Mouse (Mus musculus) intestine, embryonic 14.5 days (tissue): ENCODE data around the gene Caly. TPM values are rescaled to one million over a fixed set of nuclear protein-coding genes. Genes with fewer than 3 reads are reported as not detected.

Source experiments
- ATAC-seq: fragments of 200-750 bp; cut with Nextera tagmentation; replicated peaks from 2 replicates; pipeline ENCODE4 v1.8.0; 2017; ENCODE audit warnings: low read depth, moderate number of reproducible peaks, moderate TSS enrichment, moderate library complexity; ENCODE audit not compliant: low FRiP score, low TSS enrichment
- DNase-seq: peaks from one replicate; pipeline ENCODE4 v3.0.0-alpha.2; 2018; ENCODE audit warnings: low spot score
- H3K27ac ChIP-seq: fragments of 300-500 bp; sonication (generic); 2 replicates; pipeline ENCODE4 v1.5.1; 2014; ENCODE audit warnings: low read depth, mild to moderate bottlenecking, control low read depth
- H3K27me3 ChIP-seq: fragments of 300-500 bp; sonication (generic); replicated peaks from 2 replicates; pipeline ENCODE4 v1.6.1; 2014; ENCODE audit warnings: low read length, control low read depth; ENCODE audit not compliant: control insufficient read depth, insufficient read depth
- H3K36me3 ChIP-seq: fragments of 300-500 bp; sonication (generic); 2 replicates; pipeline ENCODE4 v1.6.1; 2014; ENCODE audit warnings: low read length, control low read depth; ENCODE audit not compliant: control insufficient read depth, insufficient read depth
- H3K4me1 ChIP-seq: fragments of 300-500 bp; sonication (generic); replicated peaks from 2 replicates; pipeline ENCODE4 v1.6.1; 2014; ENCODE audit warnings: low read length, control low read depth, mixed read lengths; ENCODE audit not compliant: control insufficient read depth, insufficient read depth
- H3K4me2 ChIP-seq: fragments of 300-500 bp; sonication (generic); 2 replicates; pipeline ENCODE4 v1.6.1; 2014; ENCODE audit warnings: low read length
- H3K4me3 ChIP-seq: fragments of 300-500 bp; sonication (generic); 2 replicates; pipeline ENCODE4 v1.5.1; 2014; ENCODE audit warnings: low read depth, low read length, control low read depth, mixed read lengths
- H3K9ac ChIP-seq: fragments of 300-500 bp; sonication (generic); 2 replicates; pipeline ENCODE4 v1.6.1; 2014; ENCODE audit warnings: mild to moderate bottlenecking, low read length
- H3K9me3 ChIP-seq: fragments of 300-500 bp; sonication (generic); 2 replicates; pipeline ENCODE4 v1.6.1; 2016; ENCODE audit warnings: low read length, control low read depth; ENCODE audit not compliant: control insufficient read depth
- WGBS: fragments of 180-500 bp; shearing (Covaris S2); extraction: QIAGEN DNeasy Blood & Tissue Kit; methylation state at CpG from one replicate; pipeline ENCODE4 v1.1.7; 2014; 5-methylcytosine and 5-hydroxymethylcytosine counted together
- polyA plus RNA-seq: library from polyadenylated mRNA; unstranded; fragments of >200 nt; fragmentation: Nextera tagmentation; extraction: Ambion mirVana; gene quantifications from 2 replicates; pipeline ENCODE4 v1.2.1, GENCODE M21; 2014

Caly gene
- polyA plus RNA-seq, 1 experiment from 2014 or later: 3.5 TPM

DNA sequence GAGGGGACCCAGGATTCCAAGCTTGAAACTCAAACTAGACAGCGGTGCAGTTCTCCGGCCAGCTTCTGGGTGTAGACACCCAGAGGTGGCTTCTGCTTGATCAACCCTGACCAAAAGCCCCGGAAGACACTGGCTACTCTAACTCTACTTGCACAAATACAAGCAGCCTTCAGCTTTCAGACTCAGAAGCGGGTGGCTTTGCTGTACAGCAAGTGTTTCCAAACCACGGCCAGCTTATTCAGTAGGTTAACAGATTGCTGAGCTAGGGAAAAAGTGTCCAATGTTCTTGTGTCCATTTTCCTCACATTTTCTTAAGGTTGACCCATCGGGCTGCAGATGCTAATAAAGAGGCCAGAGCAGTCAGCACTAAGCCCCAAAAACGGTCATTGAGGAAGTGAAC, 23.8 kb downstream of the Caly start:
- ATAC-seq (no peak), DNase-seq (no peak)
- H3K4me3 ChIP-seq: peak overlapping the region; percentile 38
- H3K4me2 ChIP-seq: peak overlapping the region; percentile 84
- 26% methylated on average over 7 of the region's 7 CpGs for WGBS
- peaks cover 13% of the 10 kb centered on the region for H3K4me1 ChIP-seq
- H3K9ac ChIP-seq: peak overlapping the region; percentile 41; the same call in 1 of the 2 replicates
- no peak overlapping the region for H3K27ac ChIP-seq
- no peaks in the 10 kb centered on the region for H3K36me3 ChIP-seq
- no peaks in the 10 kb centered on the region for H3K9me3 ChIP-seq
- H3K27me3 ChIP-seq: peaks cover 84% of the 10 kb centered on the region

DNA sequence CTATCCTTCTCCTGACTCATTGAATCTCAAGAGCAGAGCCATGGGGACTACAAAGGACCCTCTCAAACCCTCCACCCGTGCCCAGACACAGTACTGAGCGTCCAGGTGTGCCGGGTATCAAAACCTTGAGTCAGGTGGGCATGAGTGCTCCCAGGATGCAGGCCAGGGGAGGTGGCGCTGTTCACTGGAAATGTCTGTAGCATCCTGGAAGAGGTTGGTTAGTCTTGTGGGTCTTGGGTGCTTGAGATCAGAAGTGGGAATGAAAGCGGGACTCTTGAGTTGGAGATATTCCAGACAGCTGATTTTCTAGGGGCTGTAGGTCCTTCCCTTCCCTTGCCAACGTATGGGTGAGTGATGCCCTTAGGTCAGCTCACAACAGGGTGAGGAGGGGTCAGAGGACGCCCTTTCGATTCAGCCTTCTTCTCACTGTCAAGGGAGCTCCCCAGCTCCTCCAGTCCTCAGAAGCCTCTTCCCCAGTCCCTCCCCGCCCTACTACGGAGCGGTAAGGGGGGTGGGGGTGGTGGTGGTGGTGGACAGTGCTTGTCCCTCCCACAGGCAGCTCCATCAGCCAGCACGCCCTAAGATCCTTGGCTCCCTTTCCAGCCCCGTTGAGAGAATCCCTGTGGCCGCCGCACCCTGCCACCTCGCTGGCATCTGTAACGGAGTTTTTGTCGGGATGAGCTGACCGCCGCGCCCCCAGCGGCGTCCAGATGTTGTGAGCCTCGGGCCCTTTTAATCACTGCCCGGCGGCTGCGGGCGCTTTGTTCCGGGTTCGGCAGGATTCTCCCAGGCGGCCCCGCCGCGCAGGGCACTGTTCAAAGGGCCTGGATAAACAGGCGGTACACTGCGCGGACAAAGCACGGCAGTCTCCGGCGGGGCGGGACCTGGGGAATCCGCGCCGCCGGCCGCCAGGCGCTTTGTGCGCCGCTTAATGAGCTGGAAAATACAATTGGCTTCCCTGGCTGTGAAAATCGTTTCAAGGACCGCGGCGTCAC, 24.6 kb downstream of the Caly start:
- H3K4me2 ChIP-seq: peak overlapping the region; percentile 84
- H3K9me3 ChIP-seq: no peaks in the 10 kb centered on the region
- H3K36me3 ChIP-seq: no peaks in the 10 kb centered on the region
- H3K4me1 ChIP-seq: peaks cover 13% of the 10 kb centered on the region
- 3% methylated on average over 53 of the region's 53 CpGs for WGBS
- H3K4me3 ChIP-seq: peak overlapping the region; percentile 38
- H3K27me3 ChIP-seq: peaks cover 85% of the 10 kb centered on the region
- ATAC-seq (no peak; the same call in 1 of the 2 replicates), DNase-seq (peak; percentile 80)
- peak overlapping the region; percentile 41 for H3K9ac ChIP-seq
- no peak overlapping the region for H3K27ac ChIP-seq

DNA sequence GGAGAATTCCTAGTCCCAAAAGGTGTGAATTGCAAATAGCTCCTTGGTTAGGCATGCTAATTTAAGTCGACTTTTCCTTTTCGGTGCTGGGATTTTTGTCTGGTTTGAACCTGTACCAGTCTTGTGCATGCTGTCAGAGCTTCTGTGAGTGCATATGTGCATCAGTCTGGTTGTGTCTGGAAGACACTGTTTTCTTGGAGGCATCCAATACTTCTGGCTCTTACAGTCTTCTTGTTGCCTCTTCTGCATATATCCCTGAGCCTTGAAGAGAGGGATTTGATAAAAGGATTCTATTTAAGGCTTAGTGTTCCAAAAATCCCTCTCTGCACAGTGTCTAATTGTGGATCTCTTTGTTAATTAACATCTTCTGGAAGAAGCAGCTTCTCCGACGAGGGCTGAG, 28.2 kb downstream of the Caly start:
- 79% methylated on average over 4 of the region's 4 CpGs for WGBS
- H3K9ac ChIP-seq: no peak overlapping the region
- peaks cover 83% of the 10 kb centered on the region for H3K27me3 ChIP-seq
- DNase-seq (no peak), ATAC-seq (no peak)
- no peak overlapping the region for H3K27ac ChIP-seq
- no peak overlapping the region for H3K4me2 ChIP-seq
- H3K9me3 ChIP-seq: no peaks in the 10 kb centered on the region
- H3K4me1 ChIP-seq: peaks cover 9% of the 10 kb centered on the region; the same call in 1 of the 2 replicates
- no peaks in the 10 kb centered on the region for H3K36me3 ChIP-seq
- H3K4me3 ChIP-seq: no peak overlapping the region

DNA sequence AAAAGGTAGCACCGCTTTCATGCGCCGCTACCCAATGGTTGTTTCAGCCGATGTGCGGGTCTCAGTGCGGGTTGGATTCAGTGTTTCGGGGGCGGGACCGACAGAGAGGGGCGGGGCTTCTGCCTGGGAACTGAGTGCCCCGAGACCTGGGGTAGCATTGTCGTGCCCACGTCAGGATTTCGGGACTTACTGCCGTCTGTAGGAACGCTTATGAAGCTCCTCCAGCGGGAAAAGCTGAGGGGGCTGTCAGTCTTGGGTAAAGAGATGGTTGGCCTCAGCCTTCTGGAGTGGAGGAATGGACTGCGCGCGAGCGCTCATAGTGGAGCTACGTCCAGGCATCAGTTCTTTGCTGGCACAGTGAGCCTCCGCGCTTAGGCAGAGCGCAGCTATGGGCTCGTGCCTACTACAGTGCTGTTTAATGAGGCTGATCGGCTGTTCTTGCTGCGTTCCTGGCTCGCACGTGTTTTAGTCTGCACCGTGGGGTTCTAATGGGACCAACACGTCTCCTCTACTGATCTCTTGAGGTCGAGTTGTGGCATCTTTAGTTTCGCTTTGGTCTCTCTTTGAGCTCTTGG, 33.1 kb downstream of the Caly start:
- H3K27ac ChIP-seq: no peak overlapping the region

DNA sequence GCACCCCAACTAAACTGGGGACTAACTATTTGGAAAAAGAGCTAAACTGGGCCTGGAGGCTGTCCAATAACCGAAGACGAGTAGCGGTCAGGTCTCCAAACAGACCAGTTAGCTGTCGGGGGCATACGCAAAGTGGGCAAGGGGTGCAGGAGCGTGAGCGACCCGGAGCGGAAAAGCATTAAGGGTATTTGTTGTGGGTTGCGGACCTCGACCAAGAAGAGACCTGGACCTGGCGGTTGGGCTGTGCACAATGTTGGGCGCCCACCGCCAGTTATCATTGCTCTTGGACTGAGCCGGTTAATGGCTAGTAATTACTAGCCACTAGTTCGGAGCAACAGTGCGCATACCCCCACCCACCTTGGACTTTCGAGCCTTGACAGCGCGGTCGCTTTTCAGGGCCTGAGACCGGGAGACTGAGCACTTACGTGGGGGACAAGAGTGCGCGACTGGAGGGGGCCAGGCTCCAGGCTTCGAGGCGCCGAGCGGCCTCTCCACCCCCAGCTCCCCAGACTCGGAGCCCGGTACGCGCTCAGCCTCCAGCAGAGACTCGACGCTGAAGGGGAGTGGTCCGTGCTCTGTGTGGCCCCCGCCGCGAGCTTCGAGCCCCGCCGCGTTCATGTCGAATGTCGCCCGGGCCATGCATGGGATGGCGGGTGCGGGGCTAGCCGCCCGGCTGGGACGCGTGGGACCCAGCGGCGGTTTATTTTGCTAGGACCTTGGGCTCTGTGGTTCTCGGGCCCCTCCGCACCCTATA, 33.8 kb downstream of the Caly start, which contains the start of gene Msx3:
Gene Msx3 (minus strand): TSS at position 729 of the 754 bp plus-strand sequence.
- no peak within 1 kb of the TSS for H3K9ac ChIP-seq
- H3K27ac ChIP-seq: no peak within 1 kb of the TSS
- ATAC-seq: peak; percentile 41; the same call in 1 of the 2 replicates
- H3K36me3 ChIP-seq: no peaks in the 10 kb centered on the region
- H3K4me1 ChIP-seq: peaks cover 5% of the 10 kb centered on the region; the same call in 1 of the 2 replicates
- peak; percentile 71 for DNase-seq
- 1% methylated on average over 56 of the region's 56 CpGs for WGBS
- H3K9me3 ChIP-seq: no peaks in the 10 kb centered on the region
- H3K4me2 ChIP-seq: peak within 1 kb of the TSS; percentile 56
- H3K4me3 ChIP-seq: peak within 1 kb of the TSS; percentile 37
- peaks cover 90% of the 10 kb centered on the region for H3K27me3 ChIP-seq

More for the DNA sequence above, 33.1 kb downstream of the Caly start:
- H3K36me3 ChIP-seq: no peaks in the 10 kb centered on the region
- H3K4me3 ChIP-seq: peak overlapping the region; percentile 37
- WGBS: 1% methylated on average over 34 of the region's 34 CpGs
- peaks cover 5% of the 10 kb centered on the region; the same call in 1 of the 2 replicates for H3K4me1 ChIP-seq
- no peaks in the 10 kb centered on the region for H3K9me3 ChIP-seq
- DNase-seq: peak; percentile 76
- peak overlapping the region; percentile 56 for H3K4me2 ChIP-seq
- peaks cover 92% of the 10 kb centered on the region for H3K27me3 ChIP-seq
- peak; percentile 10; the same call in 1 of the 2 replicates for ATAC-seq
- H3K9ac ChIP-seq: no peak overlapping the region

DNA sequence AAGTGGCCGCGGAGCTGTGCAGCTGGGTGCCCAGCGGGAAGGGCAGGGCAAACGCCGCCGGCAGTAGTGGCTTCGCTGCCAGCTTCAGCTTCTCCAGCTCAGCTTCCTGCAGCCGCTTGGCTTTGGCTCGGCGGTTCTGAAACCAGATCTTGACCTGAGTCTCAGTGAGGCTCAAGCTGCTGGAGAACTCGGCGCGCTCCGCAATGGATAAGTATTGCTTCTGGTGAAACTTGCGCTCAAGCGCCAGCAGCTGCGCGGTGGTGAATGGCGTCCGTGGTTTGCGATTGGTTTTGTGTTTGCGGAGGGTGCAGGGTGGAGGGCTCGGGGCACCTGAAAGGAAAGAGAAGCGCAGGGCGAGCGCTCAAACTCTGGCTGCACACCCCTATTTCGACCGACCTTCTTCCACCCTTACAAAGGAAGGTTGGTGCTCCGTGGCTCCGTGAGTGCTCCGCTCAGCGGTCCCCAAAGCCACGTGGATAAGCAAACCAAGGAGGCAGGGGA, 34.5 kb downstream of the Caly start:
- under 1% methylated on average over 33 of the region's 33 CpGs for WGBS

DNA sequence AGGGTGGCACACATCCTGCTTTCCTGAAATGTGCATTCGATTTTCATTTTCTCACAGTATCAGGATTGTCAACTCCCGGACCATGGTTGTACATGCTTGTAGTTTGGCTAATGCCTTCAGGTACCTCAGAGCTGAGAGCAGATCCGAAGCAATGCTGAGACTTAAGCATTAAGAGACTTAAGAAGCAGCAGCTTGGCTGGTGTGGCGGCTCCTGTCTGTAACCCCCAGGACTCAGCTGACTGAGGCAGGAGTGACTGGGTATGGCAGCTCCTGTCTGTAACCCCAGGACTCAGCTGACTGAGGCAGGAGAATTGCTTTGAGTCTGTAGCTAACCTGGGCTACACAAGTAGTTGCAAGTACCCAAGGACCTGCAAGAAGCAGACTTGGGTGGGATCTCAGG, 36.8 kb downstream of the Caly start:
- DNase-seq (no peak), ATAC-seq (no peak)
- no peak overlapping the region for H3K4me3 ChIP-seq
- peaks cover 2% of the 10 kb centered on the region; the same call in 1 of the 2 replicates for H3K36me3 ChIP-seq
- peaks cover 62% of the 10 kb centered on the region for H3K27me3 ChIP-seq
- no peak overlapping the region for H3K27ac ChIP-seq
- WGBS: 71% methylated on average over 4 of the region's 4 CpGs
- H3K9me3 ChIP-seq: no peaks in the 10 kb centered on the region
- peaks cover 5% of the 10 kb centered on the region; the same call in 1 of the 2 replicates for H3K4me1 ChIP-seq
- H3K9ac ChIP-seq: no peak overlapping the region
- no peak overlapping the region for H3K4me2 ChIP-seq

More for the DNA sequence above, 34.5 kb downstream of the Caly start:
- no peak overlapping the region for H3K27ac ChIP-seq
- peaks cover 83% of the 10 kb centered on the region for H3K27me3 ChIP-seq
- ATAC-seq (no peak), DNase-seq (peak; percentile 71)
- H3K9me3 ChIP-seq: no peaks in the 10 kb centered on the region
- no peaks in the 10 kb centered on the region for H3K36me3 ChIP-seq
- H3K4me2 ChIP-seq: peak overlapping the region; percentile 41
- peaks cover 5% of the 10 kb centered on the region; the same call in 1 of the 2 replicates for H3K4me1 ChIP-seq
- H3K4me3 ChIP-seq: peak overlapping the region; percentile 25
- H3K9ac ChIP-seq: no peak overlapping the region

DNA sequence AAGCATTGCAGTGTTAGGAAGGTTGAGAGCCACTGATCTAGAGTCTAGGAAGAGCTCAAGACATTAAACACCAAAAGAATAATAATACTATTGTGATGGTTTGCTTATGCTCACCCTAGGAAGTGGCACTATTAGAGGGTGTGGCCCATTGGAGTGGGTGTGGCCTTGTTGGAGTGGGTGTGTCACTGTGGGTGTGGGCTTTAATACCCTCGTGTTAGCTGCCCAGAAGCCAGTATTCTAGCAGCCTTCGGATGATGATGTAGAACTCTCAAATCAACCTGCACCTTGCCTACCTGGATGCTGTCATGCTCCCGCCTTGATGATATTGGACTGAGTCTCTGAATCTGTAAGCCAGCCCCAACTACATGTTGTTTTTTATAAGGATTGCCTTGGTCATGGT, 39.6 kb downstream of the Caly start:
- WGBS: 63% methylated on average over 3 of the region's 3 CpGs
- H3K27ac ChIP-seq: no peak overlapping the region
- H3K9ac ChIP-seq: no peak overlapping the region
- H3K9me3 ChIP-seq: no peaks in the 10 kb centered on the region
- DNase-seq: no peak
- peaks cover 12% of the 10 kb centered on the region for H3K36me3 ChIP-seq
- no peak overlapping the region for H3K4me2 ChIP-seq
- H3K4me1 ChIP-seq: no peaks in the 10 kb centered on the region
- no peak overlapping the region for H3K4me3 ChIP-seq
- ATAC-seq: no peak
- H3K27me3 ChIP-seq: peaks cover 34% of the 10 kb centered on the region
